Mouse (Mus musculus): ENCODE measurements around the gene Gm45808. TPM values are rescaled to one million over a fixed set of nuclear protein-coding genes. Genes with fewer than 3 reads are reported as not detected.
A peak's percentile ranks its signal among the peaks of the same experiment; 100 is the strongest.

Gene Gm45808
- total and polyA plus RNA-seq, 2 experiments from 2014 or later, result not detected

DNA sequence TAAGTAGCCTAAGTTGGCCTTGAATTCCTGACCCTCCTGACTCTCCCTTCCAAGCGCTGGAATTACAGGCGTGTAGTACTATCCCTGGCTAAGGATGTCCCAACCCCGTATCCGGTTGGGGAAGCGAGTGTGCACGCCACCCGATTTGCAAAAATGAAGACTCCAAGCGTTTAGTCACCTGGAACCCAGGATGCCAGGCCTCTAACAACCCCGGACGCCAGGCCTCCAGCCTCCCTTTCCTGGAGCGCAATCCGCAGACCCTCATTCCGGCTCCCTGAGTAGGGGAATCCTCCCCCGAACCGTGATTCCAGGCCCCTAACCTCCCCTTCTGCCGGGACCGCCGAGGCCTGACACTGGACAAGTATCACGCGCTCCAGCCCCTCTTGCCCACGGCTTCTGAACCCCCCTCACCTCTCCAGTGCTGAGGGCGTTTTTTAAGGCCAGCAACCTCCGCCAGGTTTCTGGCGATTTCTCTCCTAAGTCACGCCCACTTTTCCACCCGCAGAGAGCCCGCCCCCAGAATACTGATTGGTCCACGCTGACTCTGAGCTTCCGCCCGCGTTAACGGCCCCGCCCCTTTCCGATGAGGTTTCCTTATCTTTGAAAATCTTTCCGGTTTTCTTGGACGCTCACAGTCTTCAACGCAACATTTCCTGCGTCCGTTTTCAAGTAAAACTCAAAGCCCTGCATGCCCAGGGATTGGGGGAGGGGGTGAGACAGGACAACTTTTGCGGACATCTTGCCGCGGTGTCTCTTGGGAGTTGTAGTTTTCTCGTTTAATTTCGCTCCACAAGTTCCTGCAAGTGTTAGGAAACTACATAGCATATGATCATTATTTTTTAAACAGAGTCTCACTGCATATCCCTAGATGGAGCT, 23.5 kb upstream of the Gm45808 start, which contains the start of gene Nucb1:
Gene Nucb1, minus strand, starts transcription at position 495 of the 876 bp plus-strand sequence.
- Histone ChIP-seq H3K4me3 (ENCODE audit: low read length) (peak within 1 kb of the TSS; percentile 81), H3K27me3 (ENCODE audit: insufficient read depth, low read length) (no peaks in the 10 kb centered on the region), H3K9me3 (ENCODE audit: low read length) (no peaks in the 10 kb centered on the region), H3K4me2 (ENCODE audit: low read depth, low read length) (peak within 1 kb of the TSS; percentile 76), H3K4me1 (ENCODE audit: insufficient read depth, low read length) (peaks cover 12% of the 10 kb centered on the region; the same call in 1 of the 2 replicates), H3K36me3 (ENCODE audit: insufficient read depth, low read length) (peaks cover 3% of the 10 kb centered on the region; the same call in 1 of the 2 replicates), H3K9ac (replicated peaks; ENCODE audit: low read length) (peak within 1 kb of the TSS; percentile 87), H3K27ac (peak within 1 kb of the TSS; percentile 85)
- ATAC-seq (peak; percentile 93), DNase-seq (ENCODE audit: low spot score) (peak; percentile 96)
- WGBS, result under 1% methylated on average over 44 of the region's 44 CpGs
- no peak for TF ChIP-seq CTCF (IDR thresholded peaks at IDR 0.05; ENCODE audit: low read depth)

DNA sequence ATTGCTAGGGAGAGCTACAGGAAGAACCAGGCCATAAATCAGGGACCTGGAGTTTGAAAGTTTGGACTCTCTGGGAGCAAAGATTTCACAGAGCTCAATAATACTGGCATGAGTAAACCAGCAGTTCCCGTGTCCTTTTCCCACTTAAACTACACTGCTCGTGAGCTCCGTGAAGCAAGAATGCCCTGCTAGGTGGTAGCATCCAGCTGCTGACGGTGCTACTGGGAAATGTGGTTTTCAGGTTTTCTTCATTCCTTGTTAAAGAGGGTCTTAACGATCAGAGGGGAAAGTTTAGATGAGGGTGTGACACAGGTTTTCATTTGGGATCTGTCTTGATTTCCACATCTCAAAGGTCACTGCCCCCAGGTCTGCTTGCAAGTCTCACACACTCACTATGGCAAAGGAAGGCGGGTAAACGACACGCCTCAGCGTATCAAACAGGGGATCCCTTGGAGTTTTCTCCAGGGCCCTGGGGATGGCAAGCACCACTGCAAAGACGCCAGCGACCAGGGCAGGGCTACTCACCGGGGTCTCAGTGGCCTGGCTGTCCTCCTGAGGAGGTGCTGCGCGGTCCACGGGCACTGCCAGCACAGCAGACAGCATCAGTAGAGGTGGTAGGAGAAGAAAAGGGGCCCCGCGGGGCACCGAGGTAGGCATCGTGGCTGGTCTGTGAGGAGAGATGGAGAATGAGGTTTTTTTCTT, 22.7 kb upstream of the Gm45808 start:
- Histone ChIP-seq H3K4me1 (ENCODE audit: insufficient read depth, low read length) (peaks cover 12% of the 10 kb centered on the region; the same call in 1 of the 2 replicates), H3K4me3 (ENCODE audit: low read length) (peak overlapping the region; percentile 81), H3K9ac (replicated peaks; ENCODE audit: low read length) (peak overlapping the region; percentile 87), H3K36me3 (ENCODE audit: insufficient read depth, low read length) (peaks cover 3% of the 10 kb centered on the region; the same call in 1 of the 2 replicates), H3K27me3 (ENCODE audit: insufficient read depth, low read length) (no peaks in the 10 kb centered on the region), H3K27ac (peak overlapping the region; percentile 85; the same call in 1 of the 2 replicates), H3K9me3 (ENCODE audit: low read length) (no peaks in the 10 kb centered on the region), H3K4me2 (ENCODE audit: low read depth, low read length) (peak overlapping the region; percentile 76)
- 34% methylated on average over 19 of the region's 19 CpGs for WGBS
- peak; percentile 4; the same call in 1 of the 2 replicates for ATAC-seq
- no peak for DNase-seq (ENCODE audit: low spot score)
- TF ChIP-seq CTCF (IDR thresholded peaks at IDR 0.05; ENCODE audit: low read depth), result no peak

DNA sequence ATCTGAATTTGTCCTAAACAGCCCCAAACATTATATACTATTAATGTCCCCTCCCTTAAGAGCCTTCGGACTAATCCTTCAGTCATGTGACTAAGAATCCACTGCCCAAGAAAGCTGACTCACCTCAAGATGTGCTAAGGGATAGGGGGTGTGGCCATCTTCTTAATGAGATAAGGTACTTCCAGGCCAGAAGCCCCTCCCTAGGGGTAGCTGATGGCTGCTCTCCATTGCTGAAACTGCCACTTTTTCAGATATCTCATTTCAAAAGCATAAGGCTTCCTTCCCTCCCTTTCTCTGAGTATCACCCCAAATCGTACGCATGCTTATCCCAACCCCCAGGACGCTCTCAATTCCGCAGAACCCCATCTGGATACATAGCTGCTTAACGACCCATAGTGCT, 21.9 kb upstream of the Gm45808 start:
- H3K9me3 ChIP-seq (ENCODE audit: low read length), result no peaks in the 10 kb centered on the region
- H3K27me3 ChIP-seq (ENCODE audit: insufficient read depth, low read length), result no peaks in the 10 kb centered on the region
- no peak overlapping the region for H3K4me3 ChIP-seq (ENCODE audit: low read length)
- H3K4me2 ChIP-seq (ENCODE audit: low read depth, low read length), result peak overlapping the region; percentile 76
- TF ChIP-seq CTCF (IDR thresholded peaks at IDR 0.05; ENCODE audit: low read depth), result no peak
- WGBS, result 81% methylated on average over 6 of the region's 6 CpGs
- peak overlapping the region; percentile 87 for H3K9ac ChIP-seq (replicated peaks; ENCODE audit: low read length)
- H3K36me3 ChIP-seq (ENCODE audit: insufficient read depth, low read length), result peaks cover 3% of the 10 kb centered on the region; the same call in 1 of the 2 replicates
- no peak overlapping the region for H3K27ac ChIP-seq
- ATAC-seq (no peak), DNase-seq (ENCODE audit: low spot score) (no peak)
- peaks cover 12% of the 10 kb centered on the region; the same call in 1 of the 2 replicates for H3K4me1 ChIP-seq (ENCODE audit: insufficient read depth, low read length)

DNA sequence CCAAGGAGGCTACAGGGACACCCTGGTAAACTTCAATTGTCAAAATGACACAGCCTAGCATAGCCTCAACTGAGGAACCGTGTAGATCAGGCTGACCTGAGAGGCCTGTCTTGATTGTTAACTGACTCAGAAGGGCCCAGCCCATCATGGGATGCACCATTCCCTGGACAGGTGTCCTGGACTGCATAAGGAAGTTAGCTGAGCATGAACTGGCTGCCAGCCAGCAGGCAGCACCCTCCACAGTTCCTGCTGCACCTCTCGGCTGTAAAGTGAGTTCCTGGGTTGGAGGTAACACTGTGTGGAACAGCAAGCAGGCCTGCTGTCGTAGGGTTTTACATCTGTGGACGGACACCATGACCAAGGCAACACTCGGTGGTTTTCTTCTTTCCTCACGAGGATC, 21.0 kb upstream of the Gm45808 start:
- H3K36me3 ChIP-seq (ENCODE audit: insufficient read depth, low read length), result peaks cover 3% of the 10 kb centered on the region; the same call in 1 of the 2 replicates
- H3K4me1 ChIP-seq (ENCODE audit: insufficient read depth, low read length), result peaks cover 12% of the 10 kb centered on the region; the same call in 1 of the 2 replicates
- H3K9ac ChIP-seq (replicated peaks; ENCODE audit: low read length), result no peak overlapping the region
- H3K27ac ChIP-seq, result no peak overlapping the region
- WGBS, result 86% methylated on average over 6 of the region's 6 CpGs
- no peak for ATAC-seq
- no peak for TF ChIP-seq CTCF (IDR thresholded peaks at IDR 0.05; ENCODE audit: low read depth)
- no peaks in the 10 kb centered on the region for H3K9me3 ChIP-seq (ENCODE audit: low read length)
- H3K4me2 ChIP-seq (ENCODE audit: low read depth, low read length), result no peak overlapping the region
- no peak overlapping the region for H3K4me3 ChIP-seq (ENCODE audit: low read length)
- no peak for DNase-seq (ENCODE audit: low spot score)
- no peaks in the 10 kb centered on the region for H3K27me3 ChIP-seq (ENCODE audit: insufficient read depth, low read length)

DNA sequence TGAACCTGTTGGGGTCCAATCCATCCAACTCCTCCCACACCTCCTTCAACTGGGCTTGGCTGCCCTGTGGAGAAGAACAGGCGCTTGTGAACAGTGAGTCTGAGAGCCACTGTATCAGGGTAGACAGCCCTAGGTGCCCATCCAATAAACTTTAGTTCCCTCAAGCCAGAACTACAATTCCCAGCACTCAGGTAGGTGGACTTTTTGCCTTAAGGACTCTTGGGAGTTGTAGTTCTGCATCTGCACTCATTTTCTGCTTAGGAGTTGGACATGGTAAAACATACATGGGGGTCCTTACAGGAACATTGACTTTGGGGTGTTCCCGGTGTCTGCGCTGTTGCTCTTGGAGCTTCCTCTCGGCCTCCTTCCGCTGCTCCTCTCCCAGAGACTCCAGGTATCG, 11.8 kb upstream of the Gm45808 start:
- no peak for DNase-seq (ENCODE audit: low spot score)
- no peak for TF ChIP-seq CTCF (IDR thresholded peaks at IDR 0.05; ENCODE audit: low read depth)
- ATAC-seq, result no peak
- no peak overlapping the region for H3K27ac ChIP-seq
- H3K4me1 ChIP-seq (ENCODE audit: insufficient read depth, low read length), result no peaks in the 10 kb centered on the region
- WGBS, result 94% methylated on average over 6 of the region's 6 CpGs
- H3K9me3 ChIP-seq (ENCODE audit: low read length), result no peaks in the 10 kb centered on the region
- no peak overlapping the region for H3K4me3 ChIP-seq (ENCODE audit: low read length)
- no peak overlapping the region for H3K9ac ChIP-seq (replicated peaks; ENCODE audit: low read length)
- H3K36me3 ChIP-seq (ENCODE audit: insufficient read depth, low read length), result peaks cover 54% of the 10 kb centered on the region
- no peaks in the 10 kb centered on the region for H3K27me3 ChIP-seq (ENCODE audit: insufficient read depth, low read length)
- no peak overlapping the region for H3K4me2 ChIP-seq (ENCODE audit: low read depth, low read length)

DNA sequence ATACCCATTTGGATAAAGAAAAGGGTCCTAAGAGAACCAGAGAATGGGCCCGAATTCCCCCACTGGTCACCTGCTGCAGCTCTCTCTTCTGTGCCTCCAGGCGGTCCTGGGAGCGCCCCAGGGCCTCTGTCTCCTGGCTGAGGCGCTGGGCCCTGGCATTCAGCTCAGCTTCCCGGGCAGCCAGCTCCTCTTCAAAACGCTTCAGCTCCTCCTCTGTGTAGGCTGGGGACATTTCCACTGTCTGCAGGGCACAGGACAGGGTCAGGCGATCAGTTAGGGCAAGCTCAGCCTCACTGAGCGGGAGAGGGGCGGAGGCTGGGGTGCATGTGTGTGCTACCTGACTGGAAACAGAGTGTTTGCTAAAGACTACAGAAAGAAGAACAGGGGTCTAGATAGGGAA, 7.9 kb upstream of the Gm45808 start:
- H3K27me3 ChIP-seq (ENCODE audit: insufficient read depth, low read length), result no peaks in the 10 kb centered on the region
- ATAC-seq, result no peak

More for the DNA sequence above, 7.9 kb upstream of the Gm45808 start:
- Histone ChIP-seq H3K4me1 (ENCODE audit: insufficient read depth, low read length) (no peaks in the 10 kb centered on the region), H3K4me2 (ENCODE audit: low read depth, low read length) (no peak overlapping the region), H3K9ac (replicated peaks; ENCODE audit: low read length) (no peak overlapping the region), H3K36me3 (ENCODE audit: insufficient read depth, low read length) (peaks cover 52% of the 10 kb centered on the region), H3K27ac (no peak overlapping the region), H3K9me3 (ENCODE audit: low read length) (no peaks in the 10 kb centered on the region), H3K4me3 (ENCODE audit: low read length) (no peak overlapping the region)
- no peak for DNase-seq (ENCODE audit: low spot score)
- 82% methylated on average over 9 of the region's 9 CpGs for WGBS
- no peak for TF ChIP-seq CTCF (IDR thresholded peaks at IDR 0.05; ENCODE audit: low read depth)

Measured in hindbrain, postnatal 0 days (tissue).